Mouse (Mus musculus): ENCODE data around the gene Plekhg5. TPM values are rescaled to one million over a fixed set of nuclear protein-coding genes. Genes with fewer than 3 reads are reported as not detected.

Gene Plekhg5
- polyA plus RNA-seq, 1 experiment from 2014 or later: 14.2 TPM

DNA sequence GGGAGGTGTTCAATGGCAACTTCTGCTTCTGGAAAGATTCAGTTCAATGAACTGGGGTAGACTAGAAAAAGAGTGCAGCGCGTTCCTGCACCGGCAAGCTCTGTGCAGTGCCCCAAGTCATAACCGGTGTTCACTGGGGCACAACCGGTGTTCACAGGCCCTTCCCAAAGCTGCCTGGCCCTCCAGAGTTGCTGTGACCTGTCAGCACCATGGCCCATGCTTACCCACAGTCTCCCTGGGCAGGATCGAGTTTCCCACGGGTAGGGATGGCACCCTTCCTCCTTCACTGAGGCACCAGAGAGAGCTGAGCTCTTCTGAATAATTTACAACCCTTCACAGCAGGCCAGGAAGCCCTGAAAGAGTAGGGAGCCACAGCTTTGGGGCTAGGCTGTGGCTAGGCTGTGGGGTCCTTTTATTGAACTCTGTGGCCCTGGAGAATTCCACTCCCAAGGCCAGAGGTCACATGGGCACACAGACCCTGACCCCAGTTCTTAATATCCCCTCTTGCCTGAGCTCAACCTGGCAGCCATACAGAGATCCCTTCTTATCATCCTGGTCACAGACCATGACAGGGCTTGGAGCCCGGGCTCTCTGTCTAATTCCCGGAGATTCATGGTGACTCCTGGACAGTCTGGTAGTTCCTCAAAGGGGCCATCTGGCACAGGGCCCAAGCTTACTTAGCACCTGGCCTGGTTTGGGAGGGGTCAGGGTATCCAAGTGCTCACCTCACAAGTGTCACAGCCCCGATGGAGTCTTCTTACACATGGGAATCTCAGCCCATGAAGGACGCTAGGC, 73.9 kb downstream of the Plekhg5 start:
- peaks cover 20% of the 10 kb centered on the region for H3K27me3 ChIP-seq (replicated peaks; ENCODE audit: control insufficient read depth, insufficient read depth, low read length)
- H3K4me1 ChIP-seq (ENCODE audit: control insufficient read depth, insufficient read depth, low read length): no peaks in the 10 kb centered on the region
- H3K4me2 ChIP-seq (ENCODE audit: low read depth, low read length): no peak overlapping the region
- H3K9ac ChIP-seq (ENCODE audit: low read depth, low read length): peak overlapping the region; percentile 7; the same call in 1 of the 2 replicates
- H3K27ac ChIP-seq (ENCODE audit: low read length): no peak overlapping the region
- no peaks in the 10 kb centered on the region for H3K36me3 ChIP-seq (ENCODE audit: control insufficient read depth, insufficient read depth, low read length)
- ATAC-seq: no peak
- H3K9me3 ChIP-seq (ENCODE audit: control insufficient read depth, low read length): no peaks in the 10 kb centered on the region
- 59% methylated on average over 11 of the region's 11 CpGs for WGBS
- H3K4me3 ChIP-seq (ENCODE audit: low read length): no peak overlapping the region

DNA sequence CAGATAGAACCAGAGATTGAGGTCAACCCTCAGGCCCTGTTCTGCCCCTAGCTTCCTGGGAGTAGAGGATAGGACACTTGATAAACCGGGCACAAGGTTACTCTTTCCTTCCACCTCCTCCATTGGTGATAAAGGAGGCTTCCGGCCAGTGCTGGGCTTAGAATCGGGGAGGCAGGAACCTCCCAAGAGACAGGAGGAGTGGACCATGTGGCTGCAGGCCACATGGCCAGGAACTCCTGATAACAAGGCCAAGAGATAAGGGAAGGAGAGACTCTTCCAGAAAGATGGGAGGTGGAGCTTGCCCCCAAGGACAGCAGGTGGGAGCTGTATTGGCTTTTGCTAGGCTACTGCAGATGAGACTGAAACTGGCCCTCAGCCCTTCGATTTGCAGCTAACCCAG, 78.2 kb downstream of the Plekhg5 start:
- no peak for ATAC-seq
- Histone ChIP-seq H3K36me3 (ENCODE audit: control insufficient read depth, insufficient read depth, low read length) (no peaks in the 10 kb centered on the region), H3K4me1 (ENCODE audit: control insufficient read depth, insufficient read depth, low read length) (peaks cover 16% of the 10 kb centered on the region), H3K4me2 (ENCODE audit: low read depth, low read length) (no peak overlapping the region), H3K9me3 (ENCODE audit: control insufficient read depth, low read length) (no peaks in the 10 kb centered on the region), H3K27me3 (replicated peaks; ENCODE audit: control insufficient read depth, insufficient read depth, low read length) (peaks cover 35% of the 10 kb centered on the region), H3K27ac (ENCODE audit: low read length) (no peak overlapping the region), H3K4me3 (ENCODE audit: low read length) (no peak overlapping the region), H3K9ac (ENCODE audit: low read depth, low read length) (no peak overlapping the region)
- 75% methylated on average over 4 of the region's 4 CpGs for WGBS

DNA sequence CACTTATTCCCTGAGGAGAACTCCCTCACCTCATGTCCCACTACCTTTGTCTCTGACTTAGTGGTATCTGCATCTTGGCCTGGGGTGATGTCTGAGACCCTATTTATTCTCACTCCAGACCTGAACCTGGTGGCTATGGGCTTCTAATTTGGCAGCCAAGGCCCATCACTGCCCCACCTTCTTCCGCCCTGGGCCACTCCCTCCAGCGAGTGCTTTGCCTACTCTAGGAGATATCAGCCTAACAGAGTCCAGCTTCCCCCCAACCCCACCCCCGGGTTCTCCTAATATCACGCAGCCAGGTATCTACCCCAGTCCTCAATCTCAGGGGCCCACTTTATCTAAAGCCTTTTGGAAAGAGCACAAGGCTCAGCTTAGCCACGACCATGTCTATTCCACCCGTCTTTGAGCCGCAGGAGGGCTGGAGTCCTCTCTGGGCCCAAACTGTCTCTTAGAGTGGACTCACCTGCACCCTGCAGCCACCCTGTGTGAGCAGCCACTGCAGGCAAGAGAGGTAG, 79.2 kb downstream of the Plekhg5 start:
- 24% methylated on average over 7 of the region's 7 CpGs for WGBS
- peak; percentile 16 for ATAC-seq

DNA sequence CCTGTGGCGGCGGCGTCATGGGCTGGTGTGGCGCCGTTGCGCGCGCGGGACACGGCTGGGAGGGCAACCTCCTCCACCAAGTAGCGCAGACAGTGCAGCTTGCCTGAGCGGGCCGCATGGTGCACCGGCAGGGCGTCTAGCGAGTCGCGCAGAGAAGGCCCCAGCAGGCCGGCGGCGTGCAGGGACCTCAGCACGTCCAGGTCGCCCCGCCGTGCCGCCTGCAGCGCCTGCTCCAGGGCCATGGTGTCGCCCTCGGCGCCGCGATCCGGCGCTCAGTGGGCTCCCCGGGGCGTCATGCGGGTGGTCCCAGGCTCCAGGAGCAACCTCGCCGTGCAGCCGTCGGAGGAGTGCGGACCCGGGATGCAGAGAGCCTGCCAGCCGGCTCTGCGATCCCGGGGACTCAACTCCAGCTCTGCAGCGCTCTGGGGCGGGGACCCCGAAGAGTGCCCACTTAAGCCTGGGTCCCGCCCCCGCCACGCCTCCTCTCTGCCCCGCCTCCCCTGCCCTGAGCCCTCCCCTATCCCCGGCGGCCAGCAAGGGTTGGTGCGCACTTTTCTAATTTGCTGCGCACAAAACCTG, 79.8 kb downstream of the Plekhg5 start, which contains the start of gene Espn:
Espn (minus strand) TSS at position 406 of the 579 bp plus-strand sequence.
- Histone ChIP-seq H3K4me3 (ENCODE audit: low read length) (peak within 1 kb of the TSS; percentile 50), H3K4me2 (ENCODE audit: low read depth, low read length) (peak within 1 kb of the TSS; percentile 84), H3K4me1 (ENCODE audit: control insufficient read depth, insufficient read depth, low read length) (peaks cover 16% of the 10 kb centered on the region), H3K9me3 (ENCODE audit: control insufficient read depth, low read length) (no peaks in the 10 kb centered on the region), H3K27ac (ENCODE audit: low read length) (no peak within 1 kb of the TSS), H3K36me3 (ENCODE audit: control insufficient read depth, insufficient read depth, low read length) (no peaks in the 10 kb centered on the region), H3K27me3 (replicated peaks; ENCODE audit: control insufficient read depth, insufficient read depth, low read length) (peaks cover 36% of the 10 kb centered on the region), H3K9ac (ENCODE audit: low read depth, low read length) (peak within 1 kb of the TSS; percentile 55)
- ATAC-seq: peak; percentile 78
- under 1% methylated on average over 57 of the region's 57 CpGs for WGBS

More for the DNA sequence above, 79.2 kb downstream of the Plekhg5 start:
- Histone ChIP-seq H3K9me3 (ENCODE audit: control insufficient read depth, low read length) (no peaks in the 10 kb centered on the region), H3K4me2 (ENCODE audit: low read depth, low read length) (peak overlapping the region; percentile 84; the same call in 1 of the 2 replicates), H3K36me3 (ENCODE audit: control insufficient read depth, insufficient read depth, low read length) (no peaks in the 10 kb centered on the region), H3K4me1 (ENCODE audit: control insufficient read depth, insufficient read depth, low read length) (peaks cover 16% of the 10 kb centered on the region), H3K4me3 (ENCODE audit: low read length) (peak overlapping the region; percentile 50), H3K27ac (ENCODE audit: low read length) (no peak overlapping the region), H3K9ac (ENCODE audit: low read depth, low read length) (peak overlapping the region; percentile 55; the same call in 1 of the 2 replicates), H3K27me3 (replicated peaks; ENCODE audit: control insufficient read depth, insufficient read depth, low read length) (peaks cover 35% of the 10 kb centered on the region)

DNA sequence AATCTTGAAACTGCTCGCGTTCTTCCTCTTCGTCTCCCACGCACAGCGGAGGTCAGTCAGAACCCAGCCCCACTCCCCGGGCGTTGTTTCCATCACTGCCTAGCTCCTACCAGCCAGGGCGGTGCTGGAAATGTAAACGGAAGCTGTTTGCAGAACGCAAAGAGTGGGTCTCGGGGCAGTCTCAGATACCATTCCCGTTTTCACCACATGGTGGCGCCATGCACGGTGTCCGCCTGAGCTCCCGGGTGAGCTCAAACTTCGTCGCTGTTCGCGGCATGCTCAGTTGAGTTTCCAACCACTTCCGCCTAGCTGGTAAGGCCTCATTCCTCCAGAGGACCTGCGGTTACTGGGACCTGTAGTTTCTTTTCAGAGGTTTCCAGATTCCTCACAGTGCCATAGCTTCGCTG, 81.5 kb downstream of the Plekhg5 start:
- 0 out of 2 replicates have a peak overlapping the region, but pooled peaks have one; percentile 23 for H3K9ac ChIP-seq (ENCODE audit: low read depth, low read length)
- peaks cover 23% of the 10 kb centered on the region for H3K4me1 ChIP-seq (ENCODE audit: control insufficient read depth, insufficient read depth, low read length)
- H3K4me3 ChIP-seq (ENCODE audit: low read length): peak overlapping the region; percentile 24
- WGBS: 2% methylated on average over 23 of the region's 23 CpGs
- H3K4me2 ChIP-seq (ENCODE audit: low read depth, low read length): peak overlapping the region; percentile 48
- ATAC-seq: peak; percentile 61
- H3K9me3 ChIP-seq (ENCODE audit: control insufficient read depth, low read length): no peaks in the 10 kb centered on the region
- H3K27ac ChIP-seq (ENCODE audit: low read length): no peak overlapping the region
- no peaks in the 10 kb centered on the region for H3K36me3 ChIP-seq (ENCODE audit: control insufficient read depth, insufficient read depth, low read length)
- H3K27me3 ChIP-seq (replicated peaks; ENCODE audit: control insufficient read depth, insufficient read depth, low read length): peaks cover 53% of the 10 kb centered on the region

DNA sequence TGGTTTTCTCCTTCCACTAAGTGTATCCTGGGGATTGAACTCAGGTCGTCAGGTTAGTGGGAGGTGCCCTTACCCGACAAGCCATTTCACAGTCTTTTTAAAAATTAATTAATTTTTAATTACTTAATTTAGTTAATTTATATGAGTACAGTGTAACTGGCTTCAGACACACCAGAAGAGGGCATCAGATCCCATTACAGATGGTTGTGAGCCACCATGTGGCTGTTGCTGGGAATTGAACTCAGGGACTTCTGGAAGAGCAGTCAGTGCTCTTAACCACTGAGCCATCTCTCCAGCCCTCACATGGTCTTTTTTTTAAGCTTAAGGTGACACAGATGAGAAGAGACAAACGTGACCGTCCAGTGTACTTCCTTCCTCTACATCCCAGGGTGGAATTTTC, 82.7 kb downstream of the Plekhg5 start:
- H3K27ac ChIP-seq (ENCODE audit: low read length): no peak overlapping the region
- ATAC-seq: no peak
- H3K36me3 ChIP-seq (ENCODE audit: control insufficient read depth, insufficient read depth, low read length): no peaks in the 10 kb centered on the region
- peaks cover 35% of the 10 kb centered on the region for H3K4me1 ChIP-seq (ENCODE audit: control insufficient read depth, insufficient read depth, low read length)
- H3K4me2 ChIP-seq (ENCODE audit: low read depth, low read length): no peak overlapping the region
- no peaks in the 10 kb centered on the region for H3K9me3 ChIP-seq (ENCODE audit: control insufficient read depth, low read length)
- no peak overlapping the region for H3K4me3 ChIP-seq (ENCODE audit: low read length)
- no peak overlapping the region for H3K9ac ChIP-seq (ENCODE audit: low read depth, low read length)
- 74% methylated on average over 4 of the region's 4 CpGs for WGBS
- peaks cover 59% of the 10 kb centered on the region for H3K27me3 ChIP-seq (replicated peaks; ENCODE audit: control insufficient read depth, insufficient read depth, low read length)

DNA sequence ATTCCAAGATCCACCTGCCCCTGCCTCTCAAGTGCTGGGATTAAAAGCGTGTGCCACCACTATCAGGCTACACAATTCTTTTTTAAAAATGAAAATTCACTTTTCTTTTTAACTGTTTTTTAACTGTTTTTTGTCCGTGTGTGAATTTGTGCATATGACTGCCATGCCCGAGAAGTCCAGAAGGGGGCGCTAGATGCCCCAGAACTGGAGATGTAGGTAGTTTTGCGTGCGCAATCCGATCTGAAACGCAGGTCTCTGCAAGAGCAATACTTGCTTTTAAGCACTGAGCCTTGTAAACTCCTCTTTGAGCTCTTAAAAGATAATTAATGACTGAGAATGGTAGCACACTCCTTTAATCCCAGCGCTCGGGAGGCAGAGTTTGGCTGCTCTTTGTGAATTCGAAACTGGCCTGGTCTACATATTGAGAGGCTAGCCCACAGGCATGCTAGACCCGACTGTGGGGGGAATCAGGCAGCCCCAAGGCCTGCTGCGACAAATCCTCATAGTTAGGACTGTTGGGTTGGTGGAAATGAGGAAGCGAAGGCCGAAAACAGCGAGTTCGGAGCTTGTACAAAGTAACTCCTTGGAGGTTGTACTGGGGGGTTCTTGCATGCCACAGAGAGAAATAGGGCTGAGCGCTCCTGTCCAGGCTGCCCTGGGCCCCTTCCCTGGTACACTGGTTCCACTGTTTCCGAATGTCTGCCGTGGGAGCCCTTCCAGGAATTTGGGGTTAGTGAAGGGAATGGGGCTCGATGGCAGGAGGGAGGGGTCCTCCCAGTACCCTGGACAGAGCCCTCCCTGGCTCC, 85.7 kb downstream of the Plekhg5 start:
- Histone ChIP-seq H3K4me1 (ENCODE audit: control insufficient read depth, insufficient read depth, low read length) (peaks cover 38% of the 10 kb centered on the region), H3K27ac (ENCODE audit: low read length) (no peak overlapping the region), H3K27me3 (replicated peaks; ENCODE audit: control insufficient read depth, insufficient read depth, low read length) (peaks cover 50% of the 10 kb centered on the region), H3K36me3 (ENCODE audit: control insufficient read depth, insufficient read depth, low read length) (no peaks in the 10 kb centered on the region), H3K4me2 (ENCODE audit: low read depth, low read length) (peak overlapping the region; percentile 48), H3K9me3 (ENCODE audit: control insufficient read depth, low read length) (no peaks in the 10 kb centered on the region), H3K9ac (ENCODE audit: low read depth, low read length) (no peak overlapping the region), H3K4me3 (ENCODE audit: low read length) (peak overlapping the region; percentile 40)
- 14% methylated on average over 21 of the region's 21 CpGs for WGBS
- ATAC-seq: no peak

DNA sequence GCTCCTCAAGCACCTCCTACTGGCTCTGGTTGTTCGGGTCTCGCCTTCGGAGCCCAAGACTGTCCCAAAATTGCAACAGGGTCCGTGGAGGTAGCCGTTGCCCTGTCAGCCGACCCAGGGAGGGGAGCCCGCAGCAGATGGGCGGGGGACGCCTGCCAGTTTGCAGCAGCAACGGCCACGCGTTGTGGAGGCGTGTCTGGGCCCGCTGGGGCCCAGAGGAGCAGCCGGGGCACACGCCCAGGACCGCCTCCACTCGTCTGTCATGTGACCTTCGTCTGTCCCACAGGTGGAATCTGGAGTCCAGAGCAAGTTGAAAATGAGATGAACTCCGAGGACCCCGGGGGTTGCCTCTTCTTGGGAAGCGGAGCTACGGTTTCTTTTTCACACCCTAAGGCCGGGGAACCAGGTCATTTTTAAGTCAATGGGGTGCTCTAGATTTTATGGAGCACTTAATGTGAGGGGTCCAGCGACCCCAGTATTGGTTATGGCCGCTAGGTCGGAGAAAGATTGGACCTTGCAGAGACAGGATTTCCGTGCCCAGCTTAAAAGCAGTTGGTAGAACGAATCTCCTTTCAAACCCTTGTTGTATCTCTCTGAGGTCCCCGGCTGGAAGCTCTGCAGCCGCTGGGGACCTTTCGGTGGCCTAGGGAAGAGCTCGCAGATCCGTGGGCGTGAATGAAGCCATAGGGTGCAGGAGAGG, 86.4 kb downstream of the Plekhg5 start, which contains the start of gene Hes2:
Hes2 (plus strand) TSS at position 283 of the 700 bp plus-strand sequence.
- no peaks in the 10 kb centered on the region for H3K9me3 ChIP-seq (ENCODE audit: control insufficient read depth, low read length)
- WGBS: 4% methylated on average over 35 of the region's 35 CpGs
- 0 out of 2 replicates have a peak, but pooled peaks have one; percentile 16 for ATAC-seq
- peak within 1 kb of the TSS; percentile 40 for H3K4me3 ChIP-seq (ENCODE audit: low read length)
- peak within 1 kb of the TSS; percentile 48 for H3K4me2 ChIP-seq (ENCODE audit: low read depth, low read length)
- peak within 1 kb of the TSS; percentile 35 for H3K9ac ChIP-seq (ENCODE audit: low read depth, low read length)
- H3K36me3 ChIP-seq (ENCODE audit: control insufficient read depth, insufficient read depth, low read length): no peaks in the 10 kb centered on the region
- no peak within 1 kb of the TSS for H3K27ac ChIP-seq (ENCODE audit: low read length)
- peaks cover 48% of the 10 kb centered on the region for H3K27me3 ChIP-seq (replicated peaks; ENCODE audit: control insufficient read depth, insufficient read depth, low read length)
- H3K4me1 ChIP-seq (ENCODE audit: control insufficient read depth, insufficient read depth, low read length): peaks cover 34% of the 10 kb centered on the region
